Mouse (Mus musculus) brain, embryonic 14.5 days (tissue): ENCODE results near the gene Cntfr.
"Not testable (repeated sequence)": the region's sequence is repeated elsewhere in the genome, so short reads cannot be mapped to it uniquely, and the experiment has no call there.

Source experiments
- CTCF ChIP-seq: fragments of 200-500 bp; IDR thresholded peaks from 2 replicates; pipeline ENCODE4 v1.5.1; 2012; ENCODE audit warnings: inconsistent platforms, mild to moderate bottlenecking, moderate library complexity, borderline replicate concordance; ENCODE audit not compliant: insufficient read depth, insufficient read length; ENCODE audit errors: extremely low read depth
- POLR2A ChIP-seq: fragments of 200-500 bp; IDR thresholded peaks from 2 replicates; pipeline ENCODE4 v1.6.1; 2012; ENCODE audit warnings: mild to moderate bottlenecking, inconsistent platforms, borderline replicate concordance; ENCODE audit not compliant: poor library complexity, insufficient read depth, insufficient read length, severe bottlenecking; ENCODE audit errors: extremely low read depth

DNA sequence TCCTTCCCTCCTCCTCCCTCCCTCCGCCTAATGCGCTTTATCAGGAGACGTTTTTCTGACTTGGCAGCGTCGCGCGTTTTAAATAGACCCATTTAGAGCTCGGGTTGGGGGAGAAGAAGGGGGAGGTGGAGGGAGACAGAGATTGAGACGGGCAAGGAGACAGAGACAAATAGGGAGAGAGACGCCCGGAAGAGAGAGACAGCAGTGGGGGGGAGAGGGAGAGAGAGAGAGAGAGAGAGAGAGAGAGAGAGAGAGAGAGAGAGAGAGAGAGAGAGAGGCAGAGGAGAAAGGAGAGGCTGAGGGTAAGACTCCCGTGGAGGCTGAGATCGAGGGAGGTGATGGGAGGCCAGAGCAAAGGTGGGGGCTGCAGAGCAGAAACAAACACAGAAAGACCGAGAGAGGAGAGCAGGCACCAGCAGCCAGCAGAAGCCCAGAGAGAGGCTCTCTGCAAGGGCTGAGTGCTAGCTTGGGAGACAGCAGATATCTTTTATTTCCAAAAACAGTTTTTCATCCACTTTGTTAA lies 11.9 kb downstream of the Cntfr start:
- TF ChIP-seq CTCF, POLR2A: not testable (repeated sequence)
